Mouse (Mus musculus): ENCODE results near the gene Dnm3.

Dnm3 gene

DNA sequence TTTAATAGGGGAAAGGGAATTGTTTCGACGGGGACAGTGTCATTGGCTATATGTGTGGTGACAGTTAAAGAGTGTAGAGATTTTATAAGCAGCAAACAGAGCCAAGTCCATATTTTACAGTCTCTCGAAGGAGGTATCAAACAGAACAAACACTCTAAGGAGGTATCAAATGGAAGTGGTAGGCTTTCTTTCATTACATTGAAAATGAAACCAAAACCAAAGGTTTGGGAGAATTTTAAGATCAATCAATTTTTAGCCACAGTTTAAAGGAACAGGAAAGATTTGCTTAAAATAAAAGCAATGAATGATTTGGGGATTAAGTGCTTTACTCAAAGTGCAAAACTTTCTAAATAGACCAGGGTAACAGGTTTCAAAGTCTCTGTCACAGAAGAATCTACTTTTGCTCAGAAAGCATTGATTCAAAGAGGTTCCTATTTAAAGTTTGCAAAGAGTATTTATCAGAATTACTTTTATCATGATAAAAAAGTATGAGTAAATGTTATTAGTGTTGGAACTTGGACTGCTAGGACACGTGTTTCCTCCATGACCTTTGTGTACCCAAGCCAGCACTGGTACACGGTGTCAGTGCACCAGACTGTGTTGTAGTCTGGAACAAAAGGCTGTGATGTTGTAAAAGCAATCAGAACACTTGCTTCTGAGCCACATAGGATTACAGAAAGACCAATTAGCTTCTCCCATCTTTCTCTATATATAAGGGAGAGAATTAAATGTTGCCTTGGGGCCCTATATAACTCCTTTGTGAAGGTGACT lies 526.6 kb downstream of the Dnm3 start:
- DNase-seq (ENCODE audit: low read depth): no peak

DNA sequence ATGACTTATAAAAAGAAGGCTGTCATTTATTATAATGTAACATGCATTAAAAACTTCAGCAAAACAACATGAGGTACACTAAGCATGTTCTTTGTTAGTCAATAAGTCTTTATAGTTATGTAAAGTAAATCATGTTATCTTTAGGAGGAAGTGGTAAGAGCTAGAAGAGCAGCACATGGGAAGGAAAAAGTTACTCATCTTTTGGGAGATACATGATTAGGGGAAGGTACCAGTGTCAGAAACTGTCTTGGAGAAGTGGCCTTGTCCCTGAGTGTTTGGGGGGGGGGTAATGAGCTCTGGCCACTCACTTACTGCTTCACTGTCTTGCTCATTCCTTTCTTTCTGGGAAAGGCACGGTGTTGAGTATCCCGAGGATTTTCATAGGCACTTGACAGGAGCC lies 535.8 kb downstream of the Dnm3 start:
- no peak for DNase-seq (ENCODE audit: low read depth)
